Mouse (Mus musculus) embryo, embryonic 9.5 days (tissue): Measurements from ENCODE around the gene Lrrc74b.

Experiments
- DNase-seq: peaks from one replicate; pipeline ENCODE4 v3.0.0-alpha.2; 2017; ENCODE audit errors: extremely low spot score

Lrrc74b gene

GRCm38 (mm10) chr16:17496499-17497305 lies 64.3 kb downstream of the Lrrc74b start:
- no peak for DNase-seq
